Mouse (Mus musculus) heart, postnatal 10 days (tissue): ENCODE data around the gene Dld. TPM values are rescaled to one million over a fixed set of nuclear protein-coding genes. Genes with fewer than 3 reads are reported as not detected.

ENCODE experiments used
- DNase-seq, 2 experiments: peaks; one replicate each; pipeline ENCODE4 v3.0.0; 2021
- intact Hi-C: fragments of 180-260 bp; cut with DNase I; formaldehyde crosslinking; loops from one replicate; pipeline ENCODE4 v1.15.1; 2025
- total RNA-seq, 2 experiments: library from RNA; stranded (reverse); gene quantifications; 2 replicates each; pipeline ENCODE4 v1.2.3; 2021

The Dld gene
- total RNA-seq, 2 experiments from 2014 or later: 373 to 380 TPM

DNA sequence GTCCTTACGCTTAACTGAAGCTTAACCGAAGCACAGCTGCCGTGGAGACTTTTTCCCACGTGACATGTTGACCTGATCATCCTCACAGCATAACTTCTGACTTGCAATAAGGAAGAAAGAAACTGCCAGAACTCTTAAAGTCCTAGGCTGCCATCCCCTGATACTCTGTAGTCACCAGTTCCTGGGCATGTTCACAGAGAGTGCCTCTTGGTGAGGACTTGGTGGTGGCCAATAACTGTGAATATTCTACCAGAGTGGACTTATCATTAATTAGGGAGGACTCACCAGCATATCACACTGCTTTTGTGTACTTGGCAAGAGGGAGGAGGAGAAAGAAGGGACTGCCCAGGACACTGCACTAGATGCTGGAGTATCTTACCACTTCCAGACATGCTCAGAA lies 53.1 kb downstream of the Dld start:
- intact Hi-C loops: no loop called here
- no peak for DNase-seq

DNA sequence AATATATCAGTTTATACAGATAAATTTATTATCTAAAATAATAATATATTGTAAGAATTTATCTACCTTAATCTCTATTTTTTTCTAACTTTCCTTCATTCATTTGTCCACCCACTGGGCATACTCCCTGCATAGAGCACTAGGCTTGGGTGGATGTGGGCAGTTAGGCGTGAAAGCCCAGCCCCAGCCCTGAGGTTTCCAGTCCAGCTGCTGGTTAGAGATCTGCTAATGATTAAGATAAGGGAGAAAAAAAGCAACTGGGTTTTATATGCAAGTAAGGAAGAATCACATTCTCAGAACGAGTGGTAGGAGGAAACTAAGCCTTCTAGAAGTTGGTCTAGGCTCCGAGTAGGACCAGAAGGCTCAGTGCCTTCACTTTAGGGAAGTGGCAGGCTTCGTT lies 55.2 kb downstream of the Dld start:
- no peak for DNase-seq
- intact Hi-C loops: no loop called here

DNA sequence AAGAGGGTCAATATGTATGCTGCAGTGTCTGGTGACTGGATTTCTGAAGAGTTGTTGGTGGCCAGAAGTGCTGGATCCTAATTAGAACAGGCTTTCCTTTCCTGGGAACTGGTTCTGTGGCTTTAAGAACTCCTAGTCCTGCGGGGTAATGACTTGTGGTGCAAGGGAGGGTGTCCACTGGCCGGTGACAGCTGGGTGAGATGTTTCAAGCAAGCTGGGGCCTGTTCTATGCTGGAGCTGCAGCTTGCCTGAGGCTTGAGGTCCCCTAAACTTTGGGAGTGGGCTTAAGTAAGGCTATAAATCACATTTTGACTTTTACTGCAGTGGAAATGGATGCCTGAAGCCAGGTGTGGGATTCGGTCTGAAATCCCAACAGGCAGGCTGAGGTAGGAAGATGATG lies 55.7 kb downstream of the Dld start:
- no peak for DNase-seq
- intact Hi-C loops: no loop called here

DNA sequence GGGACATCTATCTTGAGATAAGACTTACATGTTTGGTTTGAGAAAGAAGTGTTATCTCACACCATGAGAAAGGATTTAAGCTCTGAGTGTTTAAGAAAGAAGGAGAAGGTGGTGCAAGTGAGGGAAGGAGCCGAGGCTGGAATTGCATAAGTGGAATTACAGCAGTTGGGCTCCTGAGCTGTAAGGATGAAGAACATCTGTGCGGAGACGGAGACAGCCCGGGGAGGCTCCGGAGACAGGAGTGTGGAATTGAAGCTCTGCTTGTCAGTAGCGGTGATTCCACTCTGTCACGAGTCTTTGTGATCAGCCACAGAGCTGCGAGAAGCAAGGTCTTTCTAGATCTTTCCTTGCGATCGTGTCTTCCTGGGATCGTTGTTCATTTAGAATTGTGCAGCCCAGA lies 56.3 kb downstream of the Dld start:
- DNase-seq: no peak
- intact Hi-C loops: no loop called here

DNA sequence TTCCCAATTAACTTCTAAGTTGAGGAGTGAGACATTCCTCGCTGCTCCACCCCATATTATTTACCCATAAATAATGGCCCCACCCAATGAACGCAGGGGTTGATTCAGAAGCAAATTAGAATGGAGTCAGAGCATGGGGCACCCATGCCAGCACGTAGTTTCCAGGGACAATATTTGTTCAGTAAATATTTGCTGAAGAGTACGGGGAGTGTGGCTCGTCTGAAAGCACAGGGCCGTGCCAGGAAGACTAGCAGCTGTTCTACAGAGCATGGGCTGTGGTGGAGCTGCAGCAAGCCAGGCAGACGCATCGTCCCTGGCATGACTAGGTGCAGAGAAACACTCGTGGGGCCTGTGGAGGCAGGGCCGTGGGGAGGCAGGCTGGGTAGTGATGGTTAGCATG lies 56.7 kb downstream of the Dld start:
- DNase-seq: no peak
- intact Hi-C loops: no loop called here

DNA sequence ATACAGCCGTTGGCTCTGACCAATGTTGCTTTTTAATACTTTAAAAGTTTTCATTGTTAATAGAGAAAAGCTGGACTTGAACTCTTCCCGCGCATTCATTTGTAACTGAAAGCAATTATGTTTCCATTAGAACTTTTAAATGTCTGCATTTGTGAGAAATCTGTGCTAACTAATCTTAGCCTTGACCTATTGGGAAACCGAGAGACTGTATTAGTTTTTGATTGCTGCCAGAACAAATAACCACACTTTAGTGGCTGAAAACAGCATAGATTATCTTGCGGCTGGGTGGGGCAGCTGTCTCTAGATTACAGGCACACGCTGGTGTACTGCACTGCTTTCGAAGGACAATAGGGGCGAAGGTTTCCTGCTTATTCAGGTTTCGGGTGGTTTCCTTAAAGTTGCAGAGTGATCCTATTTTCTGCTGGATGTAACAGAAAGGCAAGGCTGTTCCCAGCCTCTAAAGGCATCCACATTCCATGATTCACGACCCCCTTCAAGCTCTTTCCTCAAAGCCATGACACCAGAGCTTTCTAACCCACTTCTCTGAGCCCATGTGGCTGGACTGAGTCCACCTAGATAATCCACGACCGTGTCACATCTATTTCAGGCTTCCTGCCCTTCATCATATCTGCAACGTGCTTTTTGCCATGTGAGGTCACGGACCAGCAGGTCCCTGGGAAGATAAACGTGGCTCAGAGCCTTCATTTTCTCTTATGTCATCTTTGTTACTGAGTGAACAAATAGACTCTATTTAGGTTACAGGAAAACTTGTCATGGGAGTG lies 57.7 kb downstream of the Dld start:
- intact Hi-C loops: no loop called here

DNA sequence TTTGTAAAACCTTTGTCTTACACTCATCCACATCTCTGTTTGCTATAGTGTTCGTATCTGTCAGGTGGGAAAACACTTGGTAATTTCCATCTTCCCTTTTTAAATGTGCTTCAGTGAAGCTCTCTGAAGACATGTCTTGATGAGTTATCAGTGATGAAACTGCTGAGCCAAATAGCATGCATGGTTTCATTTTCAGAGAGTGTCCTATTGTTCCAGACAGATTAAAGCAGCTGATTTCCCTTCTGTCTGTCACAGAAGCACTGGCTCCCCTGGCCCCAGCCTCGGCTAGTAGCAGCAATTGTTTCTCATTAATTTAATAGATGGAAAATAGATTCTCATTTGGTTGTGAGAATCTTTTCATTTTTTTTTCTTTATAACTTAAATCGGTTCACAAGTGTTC lies 60.3 kb downstream of the Dld start:
- intact Hi-C loops: no loop called here
- DNase-seq: no peak

More for the DNA sequence above, 57.7 kb downstream of the Dld start:
- DNase-seq: peak; percentile 80 to 87

DNA sequence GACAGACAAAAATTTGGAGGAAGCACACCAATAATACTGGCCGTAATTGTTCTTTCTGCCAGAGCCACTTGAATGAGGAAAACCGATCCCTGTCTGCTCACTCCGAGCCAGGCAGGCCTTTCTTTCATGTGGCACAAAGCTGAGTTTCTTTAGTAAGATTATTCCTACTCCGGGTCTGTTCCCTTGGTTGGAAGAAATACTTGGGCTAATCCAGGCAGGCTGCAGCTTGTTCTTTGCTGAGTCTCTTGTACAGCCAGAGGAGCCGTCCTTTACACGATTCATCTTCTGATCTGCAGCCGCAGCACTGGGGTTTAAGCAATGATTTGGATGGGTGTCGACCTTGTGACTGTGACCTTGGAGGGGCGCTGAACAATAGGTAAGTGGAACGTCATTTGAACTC lies 62.2 kb downstream of the Dld start:
- no peak for DNase-seq
- intact Hi-C loops: no loop called here

DNA sequence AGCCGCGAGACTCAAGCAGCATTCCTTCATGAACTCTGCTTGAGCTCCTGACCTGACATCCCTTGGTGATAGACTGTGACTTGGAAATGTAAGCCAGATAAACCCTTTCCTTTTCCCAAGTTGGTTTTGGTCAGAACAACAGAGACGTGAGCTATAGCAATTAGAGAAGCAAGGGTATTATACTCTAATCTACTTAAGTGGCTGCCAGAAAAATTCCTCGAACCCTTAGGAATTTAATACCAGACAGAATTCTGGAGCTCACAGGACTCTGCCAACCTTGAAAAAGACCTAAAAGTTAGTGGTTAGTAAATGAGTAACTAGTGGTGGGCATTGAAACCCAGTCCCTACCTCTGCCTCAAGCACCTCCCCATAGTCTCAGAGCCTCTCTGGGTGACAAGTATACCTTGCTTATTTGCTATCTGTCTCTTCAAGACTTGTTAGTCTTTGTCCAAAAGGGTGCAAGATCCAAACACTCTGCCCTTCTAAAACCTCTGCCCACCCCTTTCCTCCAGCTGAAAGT lies 67.6 kb downstream of the Dld start:
- intact Hi-C loops: no loop called here
- DNase-seq: no peak

DNA sequence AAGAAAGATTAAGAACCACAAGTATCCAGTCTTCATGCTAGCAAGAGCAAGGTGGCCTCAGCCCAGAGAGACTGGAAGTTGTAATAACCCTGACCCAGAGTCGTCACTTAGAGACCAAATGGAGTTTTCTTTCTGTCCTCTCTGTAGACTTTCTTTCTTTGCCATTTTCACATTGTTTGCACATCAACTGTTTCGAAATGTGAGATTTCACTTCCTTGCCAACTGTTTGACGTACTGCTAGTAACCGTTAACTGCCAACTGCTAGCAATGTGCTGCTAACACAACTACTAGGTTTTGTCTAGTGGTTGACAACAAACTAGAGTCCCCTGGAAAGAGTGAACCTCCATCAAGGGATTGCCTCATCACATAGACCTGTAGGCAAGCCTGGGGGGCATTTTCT lies 68.1 kb downstream of the Dld start:
- DNase-seq: no peak
- intact Hi-C loops: no loop called here

DNA sequence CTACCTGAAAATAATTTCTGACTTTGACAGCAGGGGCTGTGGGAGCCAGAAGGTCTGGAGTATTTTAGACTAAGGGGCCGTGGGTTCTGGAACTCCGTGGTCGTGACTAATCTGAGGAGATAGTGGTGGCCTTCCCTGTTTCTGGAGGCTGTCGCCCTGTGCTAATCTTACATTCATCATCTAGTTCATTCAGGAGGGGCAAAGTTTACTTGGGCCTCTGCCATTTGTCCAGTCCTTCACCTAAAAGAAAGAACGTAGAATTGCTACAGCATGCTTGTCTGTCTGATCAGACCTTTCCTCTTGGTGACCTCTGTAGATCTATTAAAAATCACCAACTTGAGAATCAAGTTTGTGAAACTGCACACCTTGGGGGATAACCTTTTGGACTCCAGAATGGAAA lies 69.0 kb downstream of the Dld start:
- intact Hi-C loops: no loop called here
- no peak for DNase-seq

Other genes starting within 250 kb of the Dld start
- not detected for gene Gm6993, start 110.7 kb downstream of the Dld start, total RNA-seq
- 100 to 1,000 TPM; 250 to 255 TPM for gene Lamb1, start 86.2 kb downstream of the Dld start, total RNA-seq
- 1 to 10 TPM; 1.4 to 1.5 TPM for gene Slc26a3, start 39.4 kb upstream of the Dld start, total RNA-seq
- 10 to 100 TPM; 12.3 to 14.6 TPM for gene Cbll1, start 148.2 kb upstream of the Dld start, total RNA-seq
- gene Slc26a4, start 208.5 kb upstream of the Dld start, total RNA-seq: under 1 TPM in 1 of 2 experiments, not detected in 1; 0.10 TPM